Mouse (Mus musculus) embryonic facial prominence, embryonic 15.5 days (tissue): ENCODE results near the gene Slc7a1. TPM values are rescaled to one million over a fixed set of nuclear protein-coding genes. Genes with fewer than 3 reads are reported as not detected.

Experiments
- ATAC-seq: fragments of 200-750 bp; cut with Nextera tagmentation; 2 replicates; pipeline ENCODE4 v1.8.0; 2017; ENCODE audit warnings: low read depth, moderate TSS enrichment; ENCODE audit not compliant: insufficient number of reproducible peaks, low FRiP score, low TSS enrichment
- H3K27ac ChIP-seq: fragments of 300-500 bp; sonication (generic); replicated peaks from 2 replicates; pipeline ENCODE4 v1.5.1; 2015; ENCODE audit warnings: mild to moderate bottlenecking, inconsistent platforms
- H3K27me3 ChIP-seq: fragments of 300-500 bp; sonication (generic); 2 replicates; pipeline ENCODE4 v1.6.1; 2015; ENCODE audit warnings: inconsistent platforms
- H3K36me3 ChIP-seq: fragments of 300-500 bp; sonication (generic); 2 replicates; pipeline ENCODE4 v1.6.1; 2015; ENCODE audit warnings: mild to moderate bottlenecking, inconsistent platforms
- H3K4me1 ChIP-seq: fragments of 300-500 bp; sonication (generic); 2 replicates; pipeline ENCODE4 v1.6.1; 2015; ENCODE audit warnings: inconsistent platforms
- H3K4me2 ChIP-seq: fragments of 300-500 bp; sonication (generic); replicated peaks from 2 replicates; pipeline ENCODE4 v1.6.1; 2015; ENCODE audit warnings: mild to moderate bottlenecking, inconsistent platforms
- H3K4me3 ChIP-seq: fragments of 300-500 bp; sonication (generic); replicated peaks from 2 replicates; pipeline ENCODE4 v1.5.1; 2015; ENCODE audit warnings: mild to moderate bottlenecking, inconsistent platforms
- H3K9ac ChIP-seq: fragments of 300-500 bp; sonication (generic); 2 replicates; pipeline ENCODE4 v1.6.1; 2015; ENCODE audit warnings: inconsistent platforms
- H3K9me3 ChIP-seq: fragments of 300-500 bp; sonication (generic); replicated peaks from 2 replicates; pipeline ENCODE4 v1.6.1; 2016; ENCODE audit warnings: inconsistent platforms
- WGBS: fragments of 180-500 bp; shearing (Covaris S2); methylation state at CpG from one replicate; pipeline ENCODE4 v1.1.7; 2015; 5-methylcytosine and 5-hydroxymethylcytosine counted together
- polyA plus RNA-seq: library from polyadenylated mRNA; unstranded; fragments of >200 nt; fragmentation: Nextera tagmentation; extraction: Ambion mirVana; gene quantifications from 2 replicates; pipeline ENCODE4 v1.2.1, GENCODE M21; 2015

Gene Slc7a1
- polyA plus RNA-seq, 1 experiment from 2014 or later: 19.1 TPM

GRCm38 (mm10) chr5:148314931-148315330 lies 84.8 kb downstream of the Slc7a1 start:
- H3K4me1 ChIP-seq: no peaks in the 10 kb centered on the region
- H3K4me2 ChIP-seq: no peak overlapping the region
- no peak for ATAC-seq
- H3K9me3 ChIP-seq: no peaks in the 10 kb centered on the region
- H3K9ac ChIP-seq: no peak overlapping the region
- H3K27me3 ChIP-seq: no peaks in the 10 kb centered on the region
- no peak overlapping the region for H3K27ac ChIP-seq
- H3K4me3 ChIP-seq: no peak overlapping the region
- H3K36me3 ChIP-seq: no peaks in the 10 kb centered on the region
- WGBS: 93% methylated on average over 5 of the region's 5 CpGs

GRCm38 (mm10) chr5:148312443-148312842 lies 87.3 kb downstream of the Slc7a1 start:
- Histone ChIP-seq H3K4me2 (no peak overlapping the region), H3K27ac (no peak overlapping the region), H3K27me3 (no peaks in the 10 kb centered on the region), H3K9ac (no peak overlapping the region), H3K36me3 (no peaks in the 10 kb centered on the region), H3K4me1 (no peaks in the 10 kb centered on the region), H3K4me3 (no peak overlapping the region), H3K9me3 (no peaks in the 10 kb centered on the region)
- ATAC-seq: no peak
- WGBS: 54% methylated on average over 2 of the region's 2 CpGs

- Histone ChIP-seq H3K27ac (no peak overlapping the region), H3K4me1 (no peaks in the 10 kb centered on the region), H3K36me3 (no peaks in the 10 kb centered on the region), H3K9ac (no peak overlapping the region), H3K27me3 (no peaks in the 10 kb centered on the region), H3K9me3 (no peaks in the 10 kb centered on the region), H3K4me3 (no peak overlapping the region), H3K4me2 (no peak overlapping the region)
- ATAC-seq: no peak
- 61% methylated on average over 10 of the region's 10 CpGs for WGBS
These were observed 88.9 kb downstream of the Slc7a1 start for GRCm38 (mm10) chr5:148310790-148311189.

GRCm38 (mm10) chr5:148304112-148304511 lies 95.6 kb downstream of the Slc7a1 start:
- WGBS: 87% methylated on average over 2 of the region's 2 CpGs

GRCm38 (mm10) chr5:148302968-148303367 lies 96.7 kb downstream of the Slc7a1 start:
- Histone ChIP-seq H3K4me2 (no peak overlapping the region), H3K9me3 (no peaks in the 10 kb centered on the region), H3K27me3 (no peaks in the 10 kb centered on the region), H3K4me3 (no peak overlapping the region), H3K27ac (no peak overlapping the region), H3K9ac (no peak overlapping the region), H3K36me3 (no peaks in the 10 kb centered on the region), H3K4me1 (no peaks in the 10 kb centered on the region)
- ATAC-seq: no peak
- 81% methylated on average over 11 of the region's 11 CpGs for WGBS

More at GRCm38 (mm10) chr5:148304112-148304511, 95.6 kb downstream of the Slc7a1 start:
- Histone ChIP-seq H3K4me3 (no peak overlapping the region), H3K27me3 (no peaks in the 10 kb centered on the region), H3K27ac (no peak overlapping the region), H3K9ac (no peak overlapping the region), H3K4me2 (no peak overlapping the region), H3K9me3 (no peaks in the 10 kb centered on the region), H3K4me1 (no peaks in the 10 kb centered on the region), H3K36me3 (no peaks in the 10 kb centered on the region)
- ATAC-seq: no peak

GRCm38 (mm10) chr5:148293346-148293745 lies 106.4 kb downstream of the Slc7a1 start:
- no peaks in the 10 kb centered on the region for H3K36me3 ChIP-seq
- no peak for ATAC-seq
- no peak overlapping the region for H3K4me3 ChIP-seq
- H3K4me1 ChIP-seq: no peaks in the 10 kb centered on the region
- H3K9ac ChIP-seq: no peak overlapping the region
- 81% methylated on average over 7 of the region's 7 CpGs for WGBS
- H3K27ac ChIP-seq: no peak overlapping the region
- no peaks in the 10 kb centered on the region for H3K9me3 ChIP-seq
- H3K4me2 ChIP-seq: no peak overlapping the region
- H3K27me3 ChIP-seq: no peaks in the 10 kb centered on the region

GRCm38 (mm10) chr5:148292862-148293261 lies 106.8 kb downstream of the Slc7a1 start:
- H3K27ac ChIP-seq: no peak overlapping the region
- 77% methylated on average over 7 of the region's 7 CpGs for WGBS
- no peak for ATAC-seq

GRCm38 (mm10) chr5:148289951-148290350 lies 109.8 kb downstream of the Slc7a1 start:
- no peak overlapping the region for H3K27ac ChIP-seq
- no peak overlapping the region for H3K4me3 ChIP-seq
- H3K4me1 ChIP-seq: no peaks in the 10 kb centered on the region
- no peak overlapping the region for H3K9ac ChIP-seq
- H3K4me2 ChIP-seq: no peak overlapping the region
- H3K27me3 ChIP-seq: no peaks in the 10 kb centered on the region
- no peaks in the 10 kb centered on the region for H3K9me3 ChIP-seq
- no peaks in the 10 kb centered on the region for H3K36me3 ChIP-seq
- no peak for ATAC-seq
- WGBS: 55% methylated on average over 7 of the region's 7 CpGs

More at GRCm38 (mm10) chr5:148292862-148293261, 106.8 kb downstream of the Slc7a1 start:
- H3K9me3 ChIP-seq: no peaks in the 10 kb centered on the region
- no peaks in the 10 kb centered on the region for H3K4me1 ChIP-seq
- H3K36me3 ChIP-seq: no peaks in the 10 kb centered on the region
- H3K4me2 ChIP-seq: no peak overlapping the region
- H3K27me3 ChIP-seq: no peaks in the 10 kb centered on the region
- H3K4me3 ChIP-seq: no peak overlapping the region
- H3K9ac ChIP-seq: no peak overlapping the region

- no peak for ATAC-seq
- 76% methylated on average over 18 of the region's 18 CpGs for WGBS
- Histone ChIP-seq H3K4me3 (no peak overlapping the region), H3K27ac (no peak overlapping the region), H3K4me1 (no peaks in the 10 kb centered on the region), H3K27me3 (no peaks in the 10 kb centered on the region), H3K4me2 (no peak overlapping the region), H3K36me3 (no peaks in the 10 kb centered on the region), H3K9ac (no peak overlapping the region), H3K9me3 (no peaks in the 10 kb centered on the region)
These were observed 110.9 kb downstream of the Slc7a1 start for GRCm38 (mm10) chr5:148288804-148289203.

- no peak overlapping the region for H3K9ac ChIP-seq
- no peaks in the 10 kb centered on the region for H3K27me3 ChIP-seq
- H3K36me3 ChIP-seq: no peaks in the 10 kb centered on the region
- H3K27ac ChIP-seq: no peak overlapping the region
- no peak for ATAC-seq
- no peak overlapping the region for H3K4me2 ChIP-seq
- WGBS: 86% methylated on average over 5 of the region's 5 CpGs
- H3K4me3 ChIP-seq: no peak overlapping the region
- H3K9me3 ChIP-seq: no peaks in the 10 kb centered on the region
- H3K4me1 ChIP-seq: no peaks in the 10 kb centered on the region
These were observed 112.2 kb downstream of the Slc7a1 start for GRCm38 (mm10) chr5:148287529-148287928.

- Histone ChIP-seq H3K36me3 (no peaks in the 10 kb centered on the region), H3K9ac (no peak overlapping the region), H3K27me3 (no peaks in the 10 kb centered on the region), H3K4me2 (no peak overlapping the region), H3K27ac (no peak overlapping the region), H3K4me3 (no peak overlapping the region), H3K9me3 (no peaks in the 10 kb centered on the region), H3K4me1 (no peaks in the 10 kb centered on the region)
- 83% methylated on average over 3 of the region's 3 CpGs for WGBS
- ATAC-seq: no peak
These were observed 116.1 kb downstream of the Slc7a1 start for GRCm38 (mm10) chr5:148283584-148283983.

GRCm38 (mm10) chr5:148283177-148283576 lies 116.5 kb downstream of the Slc7a1 start:
- 81% methylated on average over 2 of the region's 2 CpGs for WGBS
- H3K9me3 ChIP-seq: no peaks in the 10 kb centered on the region
- H3K4me3 ChIP-seq: no peak overlapping the region
- no peak overlapping the region for H3K9ac ChIP-seq
- no peak overlapping the region for H3K27ac ChIP-seq
- no peaks in the 10 kb centered on the region for H3K4me1 ChIP-seq
- ATAC-seq: no peak
- no peak overlapping the region for H3K4me2 ChIP-seq
- H3K36me3 ChIP-seq: no peaks in the 10 kb centered on the region
- H3K27me3 ChIP-seq: no peaks in the 10 kb centered on the region
